In genomic region chr12:86893326-86894183, GRCm38 (mm10) we compare ENCODE assay signal across 8 mouse cellular contexts. TPM values are rescaled to one million over a fixed set of nuclear protein-coding genes. Genes with fewer than 3 reads are reported as not detected.
DNase-seq lines count a peak whose midpoint lies in the region; ATAC-seq lines count a peak whose summit lies in the region.

No protein-coding gene starts in this region.

- DNase-seq in lung, adult 18-20 months = peak; percentile 49 to 67
- no peak for DNase-seq in lung, postnatal 25 days (ENCODE audit: low spot score)
- peak; percentile 75 for DNase-seq in cerebellum, adult 9-11 months
- DNase-seq in heart, adult 8-10 months (ENCODE audit: low spot score) = peak; percentile 69
- DNase-seq in kidney, postnatal 10 days = peak; percentile 58
- DNase-seq in thymus, postnatal 25 days = peak; percentile 60
- DNase-seq in ovary, postnatal 10 days (ENCODE audit: low spot score) = no peak

- ATAC-seq in megakaryocyte-erythroid progenitor cell, adult 5-6 weeks (replicated peaks; ENCODE audit: low FRiP score, low TSS enrichment, poor library complexity, severe bottlenecking) = peak; percentile 17

RNA-seq across cellular contexts. Expression of gene Irf2bpl, which starts 9.0 kb away (rescaled TPM):
- total RNA-seq in heart, adult 8-10 months (2022) = 10 to 100 TPM; 26.2 to 30.4 (median 27.8) TPM
- total RNA-seq in megakaryocyte-erythroid progenitor cell, adult 5-6 weeks (2014; fragmentation: Nextera tagmentation) = 0.76 and 0.94 TPM in 2 replicates
- 1.1 and 2.7 TPM in 2 replicates for total RNA-seq in megakaryocyte-erythroid progenitor cell, adult 5-6 weeks (2017)

RNA-seq across cellular contexts. Expression of gene Cipc, which starts 53.3 kb away (rescaled TPM):
- total RNA-seq in heart, adult 8-10 months (2022) = 10 to 100 TPM; 42.4 to 53.8 (median 48.3) TPM
- 29.2 and 35.6 TPM in 2 replicates for total RNA-seq in megakaryocyte-erythroid progenitor cell, adult 5-6 weeks (2014; fragmentation: Nextera tagmentation)
- total RNA-seq in megakaryocyte-erythroid progenitor cell, adult 5-6 weeks (2017) = 22.0 and 23.0 TPM in 2 replicates

Comparison
In these comparisons a context has a peak if more than half of its experiments do, and no peak if none do; other contexts are left out.
1. DNase-seq: peak in lung, adult 18-20 months (2 of 2), cerebellum, adult 9-11 months (single experiment), heart, adult 8-10 months (single experiment), kidney, postnatal 10 days (single experiment) and thymus, postnatal 25 days (single experiment); none in lung, postnatal 25 days (single experiment) and ovary, postnatal 10 days (single experiment).
2. RNA of gene Irf2bpl, which starts 9.0 kb away (total RNA-seq): 26.2 to 30.4 TPM in heart, adult 8-10 months; 0.76 to 2.7 TPM in megakaryocyte-erythroid progenitor cell, adult 5-6 weeks; every median in the first group is over 4 times any median in the second.